27 mouse cellular contexts compared by ENCODE assay signal in the genomic region with DNA sequence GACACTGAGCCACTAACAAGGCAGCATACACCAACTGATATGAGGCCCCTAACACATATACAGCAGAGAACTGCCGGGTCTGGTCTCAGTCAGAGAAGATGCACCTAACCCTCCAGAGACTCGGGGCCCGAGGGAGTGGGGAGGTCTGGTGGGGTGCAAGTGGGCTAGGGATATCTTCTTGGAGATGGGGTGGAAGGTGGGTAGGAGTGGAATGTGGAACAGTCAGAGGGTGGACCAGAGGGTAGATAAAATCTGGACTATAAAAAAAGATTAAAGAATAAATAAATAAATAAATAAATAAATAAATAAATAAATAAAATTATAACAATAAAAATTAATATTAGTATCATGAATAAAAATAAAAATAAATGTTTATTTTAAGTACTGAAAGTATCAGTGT.
"Had no signal": no experiment of that assay in that cellular context is flagged by ENCODE, and none has a peak within 500 bp of the region (broad histone marks: within the 10 kb centered on the region; RNA-seq: fewer than 3 reads in every experiment).

No protein-coding gene starts in this region.

- H3K27me3 ChIP-seq: heart, embryonic 12.5 days; hindbrain, embryonic 12.5 days; intestine, embryonic 15.5 days; limb, embryonic 12.5 days; liver, embryonic 13.5 days had no signal

- H3K36me3 ChIP-seq: heart, embryonic 10.5 days; heart, embryonic 12.5 days; hindbrain, embryonic 10.5 days; hindbrain, embryonic 12.5 days; intestine, embryonic 15.5 days; limb, embryonic 10.5 days; limb, embryonic 12.5 days; liver, embryonic 13.5 days had no signal

- H3K27ac ChIP-seq: gastrocnemius, adult 2 months; heart, adult 2 months; heart, embryonic 10.5 days; hindbrain, embryonic 10.5 days; hindbrain, embryonic 12.5 days; hindbrain, embryonic 14.5 days; intestine, embryonic 15.5 days; layer of hippocampus, adult 2 months; left cerebral cortex, adult 2 months; limb, embryonic 10.5 days; limb, embryonic 12.5 days; liver, embryonic 13.5 days had no signal

- H3K4me2 ChIP-seq: heart, embryonic 12.5 days; hindbrain, embryonic 12.5 days; hindbrain, embryonic 14.5 days; intestine, embryonic 15.5 days; limb, embryonic 12.5 days; liver, embryonic 11.5 days; liver, embryonic 13.5 days had no signal

- H3K4me3 ChIP-seq: gastrocnemius, adult 2 months; heart, adult 2 months; heart, embryonic 10.5 days; heart, embryonic 12.5 days; hindbrain, embryonic 10.5 days; hindbrain, embryonic 12.5 days; intestine, embryonic 15.5 days; layer of hippocampus, adult 2 months; left cerebral cortex, adult 2 months; limb, embryonic 10.5 days; limb, embryonic 12.5 days; liver, embryonic 13.5 days had no signal

- DNase-seq: gastrocnemius, adult 2 months; gastrocnemius, postnatal 10 days; gastrocnemius, postnatal 25 days; heart, adult 2 months; heart, postnatal 10 days; heart, postnatal 4 days; kidney, adult 18-20 months; kidney, adult 8-10 months; kidney, postnatal 10 days; kidney, postnatal 25 days; kidney, postnatal 4 days; liver; liver, embryonic 13.5 days had no signal

- ATAC-seq: hindbrain, embryonic 16.5 days; inflammation-experienced regulatory T-cells, adult 6 months; intestine, embryonic 15.5 days; intestine, postnatal 0 days had no signal

- H3K4me1 ChIP-seq: heart, embryonic 10.5 days; heart, embryonic 12.5 days; hindbrain, embryonic 10.5 days; hindbrain, embryonic 12.5 days; intestine, embryonic 15.5 days; limb, embryonic 10.5 days; limb, embryonic 12.5 days; liver, embryonic 13.5 days had no signal

- H3K9me3 ChIP-seq: heart, embryonic 10.5 days; hindbrain, embryonic 10.5 days; hindbrain, embryonic 12.5 days; intestine, embryonic 15.5 days; limb, embryonic 10.5 days; limb, embryonic 12.5 days had no signal

- H3K9ac ChIP-seq: heart, embryonic 12.5 days; hindbrain, embryonic 12.5 days; hindbrain, embryonic 14.5 days; intestine, embryonic 15.5 days; limb, embryonic 12.5 days; liver, embryonic 13.5 days had no signal
